Mouse (Mus musculus): ENCODE measurements around the gene Cacna1d.

- no peak for TF ChIP-seq CTCF (IDR thresholded peaks at IDR 0.05; ENCODE audit: low read depth)
- no peak for TF ChIP-seq EP300 (IDR thresholded peaks at IDR 0.05; ENCODE audit: low read depth)
These were observed 137.2 kb downstream of the Cacna1d start for GRCm38 (mm10) chr14:30354127-30354463.

Data from liver, postnatal 0 days (tissue).